Mouse (Mus musculus) midbrain, postnatal 0 days (tissue): ENCODE data around the gene Prph2. TPM values are rescaled to one million over a fixed set of nuclear protein-coding genes. Genes with fewer than 3 reads are reported as not detected.
A peak's percentile ranks its signal among the peaks of the same experiment; 100 is the strongest.

Experiments
- ATAC-seq: fragments of 200-750 bp; cut with Nextera tagmentation; 2 replicates; pipeline ENCODE4 v1.8.0; 2017; ENCODE audit warnings: moderate number of reproducible peaks, mild to moderate bottlenecking, moderate TSS enrichment, moderate library complexity; ENCODE audit not compliant: low FRiP score
- DNase-seq: peaks from one replicate; pipeline ENCODE4 v3.0.0-alpha.2; 2015; ENCODE audit warnings: low spot score
- H3K27ac ChIP-seq: fragments of 300-500 bp; sonication (generic); 2 replicates; pipeline ENCODE4 v1.5.1; 2014; ENCODE audit warnings: low read depth, mild to moderate bottlenecking, low read length, mixed read lengths
- H3K27me3 ChIP-seq: fragments of 300-500 bp; sonication (generic); 2 replicates; pipeline ENCODE4 v1.6.1; 2014; ENCODE audit warnings: low read length, control low read depth, mixed read lengths; ENCODE audit not compliant: insufficient read depth
- H3K36me3 ChIP-seq: fragments of 300-500 bp; sonication (generic); 2 replicates; pipeline ENCODE4 v1.6.1; 2014; ENCODE audit warnings: low read length, control low read depth, mixed read lengths; ENCODE audit not compliant: insufficient read depth
- H3K4me1 ChIP-seq: fragments of 300-500 bp; sonication (generic); 2 replicates; pipeline ENCODE4 v1.6.1; 2014; ENCODE audit warnings: mild to moderate bottlenecking, control low read depth, antibody characterized with exemption, low read length, mixed read lengths; ENCODE audit not compliant: insufficient read depth
- H3K4me2 ChIP-seq: fragments of 300-500 bp; sonication (generic); 2 replicates; pipeline ENCODE4 v1.6.1; 2014; ENCODE audit warnings: low read depth, mild to moderate bottlenecking, low read length, mixed read lengths; ENCODE audit not compliant: poor library complexity, severe bottlenecking
- H3K4me3 ChIP-seq: fragments of 300-500 bp; sonication (generic); 2 replicates; pipeline ENCODE4 v1.5.1; 2014; ENCODE audit warnings: low read depth, mild to moderate bottlenecking, low read length, moderate library complexity
- H3K9ac ChIP-seq: fragments of 300-500 bp; sonication (generic); replicated peaks from 2 replicates; pipeline ENCODE4 v1.6.1; 2014; ENCODE audit warnings: mild to moderate bottlenecking, low read length, moderate library complexity, mixed read lengths; ENCODE audit not compliant: poor library complexity, severe bottlenecking
- H3K9me3 ChIP-seq: fragments of 300-500 bp; sonication (generic); 2 replicates; pipeline ENCODE4 v1.6.1; 2016; ENCODE audit warnings: low read length, control low read depth
- CTCF ChIP-seq: IDR thresholded peaks from 2 replicates; pipeline ENCODE4 v1.5.1; 2016; ENCODE audit warnings: antibody characterized with exemption, mild to moderate bottlenecking
- WGBS: fragments of 180-500 bp; shearing (Covaris S2); extraction: QIAGEN DNeasy Blood & Tissue Kit; methylation state at CpG from one replicate; pipeline ENCODE4 v1.1.7; 2014; 5-methylcytosine and 5-hydroxymethylcytosine counted together
- polyA plus RNA-seq: library from polyadenylated mRNA; unstranded; fragments of >200 nt; fragmentation: Nextera tagmentation; extraction: Ambion mirVana; gene quantifications from 2 replicates; pipeline ENCODE4 v1.2.1, GENCODE M21; 2015
- total RNA-seq: library from RNA; depleted of rRNA; stranded (reverse); fragments of >200 nt; gene quantifications from 2 replicates; pipeline ENCODE4 v1.2.3, GENCODE M21; 2014

Prph2 gene
- total and polyA plus RNA-seq, 2 experiments from 2014 or later, result not detected

DNA sequence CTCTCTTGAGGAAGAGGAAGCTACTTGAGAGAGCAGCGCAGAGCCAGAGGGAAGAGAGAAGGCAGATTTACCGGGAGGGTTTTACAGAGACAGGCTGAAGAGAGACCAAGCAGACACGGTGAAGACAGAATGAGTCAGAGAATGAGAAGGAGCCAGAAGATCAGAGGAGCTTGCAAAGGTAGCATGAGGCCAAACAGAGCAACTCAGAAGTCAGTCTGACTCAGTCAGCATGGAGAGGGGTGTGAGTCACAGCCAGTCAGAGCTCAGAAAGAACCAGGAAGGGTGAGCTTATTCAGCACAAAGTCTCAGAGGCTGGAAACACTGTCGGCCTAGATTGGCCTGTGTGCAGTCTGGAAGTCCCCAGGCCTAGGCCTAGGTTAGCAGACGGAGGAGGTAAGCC, 22.7 kb downstream of the Prph2 start:
- H3K9ac ChIP-seq, result no peak overlapping the region
- no peak for TF ChIP-seq CTCF
- no peak for DNase-seq
- H3K27ac ChIP-seq, result no peak overlapping the region
- no peak overlapping the region for H3K4me3 ChIP-seq
- no peak overlapping the region for H3K4me2 ChIP-seq
- H3K27me3 ChIP-seq, result no peaks in the 10 kb centered on the region
- H3K36me3 ChIP-seq, result peaks cover 82% of the 10 kb centered on the region
- H3K4me1 ChIP-seq, result no peaks in the 10 kb centered on the region
- 93% methylated on average over 5 of the region's 5 CpGs for WGBS
- no peaks in the 10 kb centered on the region for H3K9me3 ChIP-seq
- ATAC-seq, result no peak

DNA sequence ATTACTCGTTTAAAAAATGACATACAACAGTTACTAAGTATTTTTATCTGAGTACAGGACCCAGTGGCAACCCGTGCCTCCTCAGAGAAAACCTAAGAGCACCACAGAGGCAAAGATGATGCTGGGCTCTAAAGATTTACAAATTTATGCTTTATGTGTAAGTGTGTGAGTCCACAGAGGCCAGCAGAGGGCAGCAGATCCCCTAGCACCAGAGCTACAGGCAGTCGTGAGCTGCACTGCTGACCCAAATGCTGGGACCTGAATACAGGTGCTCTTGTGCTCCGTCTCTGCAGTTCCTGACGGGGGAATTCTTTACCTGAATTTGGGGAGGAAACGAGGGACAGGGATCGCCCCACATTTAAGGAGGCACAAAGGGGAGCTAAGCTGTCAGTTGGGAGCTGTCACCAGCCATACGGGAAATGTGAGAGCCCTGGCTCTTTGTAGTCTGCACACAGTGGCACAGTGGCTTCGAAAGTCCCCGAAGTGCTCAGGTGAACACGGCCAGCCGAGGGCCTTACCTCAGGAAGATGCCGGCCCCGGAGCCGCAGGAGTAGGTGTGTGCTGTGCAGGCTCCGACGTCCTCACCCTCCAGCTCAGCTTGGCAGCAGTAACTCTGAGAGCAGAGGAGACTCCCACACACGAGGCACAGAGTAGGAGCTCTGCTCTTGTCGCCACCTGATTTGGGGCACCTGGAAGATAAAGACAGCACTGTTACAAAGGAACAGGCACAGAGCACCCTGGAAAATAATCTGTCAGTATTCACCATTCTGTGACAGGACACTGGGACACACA, 23.5 kb downstream of the Prph2 start:
- Histone ChIP-seq H3K4me3 (no peak overlapping the region), H3K9me3 (no peaks in the 10 kb centered on the region), H3K4me2 (no peak overlapping the region), H3K27ac (no peak overlapping the region), H3K36me3 (peaks cover 83% of the 10 kb centered on the region), H3K27me3 (no peaks in the 10 kb centered on the region), H3K4me1 (no peaks in the 10 kb centered on the region), H3K9ac (no peak overlapping the region)
- TF ChIP-seq CTCF, result peak; percentile 87
- DNase-seq, result peak; percentile 69
- WGBS, result 81% methylated on average over 19 of the region's 19 CpGs
- peak; percentile 47; the same call in 1 of the 2 replicates for ATAC-seq

DNA sequence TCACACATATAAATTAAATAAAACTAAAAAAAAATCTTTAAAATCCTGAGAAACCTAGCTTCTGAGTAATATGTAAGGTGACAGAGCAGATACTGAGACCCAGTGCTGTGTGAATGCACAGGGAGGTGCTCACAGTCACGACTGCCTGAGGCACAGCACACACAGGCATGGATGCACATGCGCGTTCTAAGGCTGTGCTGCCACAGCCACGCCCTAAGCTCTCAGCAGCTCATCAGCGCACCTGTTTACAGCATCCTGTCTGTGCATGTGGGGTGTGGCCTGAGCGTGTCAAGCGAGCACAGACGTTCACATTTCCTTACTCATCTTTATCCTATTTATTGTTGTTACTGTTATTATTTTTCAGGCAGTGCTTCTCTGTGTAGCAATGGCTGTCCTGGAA, 30.2 kb downstream of the Prph2 start:
- WGBS, result 96% methylated on average over 8 of the region's 8 CpGs
- H3K4me3 ChIP-seq, result no peak overlapping the region

DNA sequence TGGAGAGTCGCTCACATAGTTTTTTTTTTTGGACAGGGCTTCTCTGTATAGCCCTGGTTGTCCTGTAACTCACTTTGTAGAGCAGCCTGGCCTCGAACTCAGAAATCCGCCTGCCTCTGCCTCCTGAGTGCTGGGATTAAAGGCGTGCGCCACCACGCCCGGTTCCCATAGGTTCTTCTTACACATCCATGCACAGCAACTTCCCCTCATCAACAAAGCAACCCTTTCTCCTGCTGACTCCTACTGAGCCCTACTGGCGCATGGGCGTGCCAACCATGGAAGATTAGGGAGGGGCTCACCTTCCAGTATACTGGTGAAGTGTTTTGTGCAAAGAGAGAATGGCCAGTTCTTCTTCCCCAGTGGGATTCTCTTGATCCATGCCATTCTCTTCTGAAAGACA, 32.2 kb downstream of the Prph2 start:
- TF ChIP-seq CTCF, result no peak
- H3K9me3 ChIP-seq, result no peaks in the 10 kb centered on the region
- no peak overlapping the region for H3K27ac ChIP-seq
- no peak overlapping the region for H3K9ac ChIP-seq
- no peak overlapping the region for H3K4me3 ChIP-seq
- no peaks in the 10 kb centered on the region for H3K4me1 ChIP-seq
- H3K36me3 ChIP-seq, result peaks cover 89% of the 10 kb centered on the region
- H3K27me3 ChIP-seq, result no peaks in the 10 kb centered on the region
- DNase-seq (no peak), ATAC-seq (no peak)
- WGBS, result 98% methylated on average over 9 of the region's 9 CpGs
- H3K4me2 ChIP-seq, result no peak overlapping the region

More for the DNA sequence above, 30.2 kb downstream of the Prph2 start:
- Histone ChIP-seq H3K27ac (no peak overlapping the region), H3K36me3 (peaks cover 90% of the 10 kb centered on the region), H3K9me3 (no peaks in the 10 kb centered on the region), H3K4me2 (no peak overlapping the region), H3K4me1 (no peaks in the 10 kb centered on the region), H3K27me3 (no peaks in the 10 kb centered on the region), H3K9ac (no peak overlapping the region)
- no peak for ATAC-seq
- DNase-seq, result no peak
- no peak for TF ChIP-seq CTCF

DNA sequence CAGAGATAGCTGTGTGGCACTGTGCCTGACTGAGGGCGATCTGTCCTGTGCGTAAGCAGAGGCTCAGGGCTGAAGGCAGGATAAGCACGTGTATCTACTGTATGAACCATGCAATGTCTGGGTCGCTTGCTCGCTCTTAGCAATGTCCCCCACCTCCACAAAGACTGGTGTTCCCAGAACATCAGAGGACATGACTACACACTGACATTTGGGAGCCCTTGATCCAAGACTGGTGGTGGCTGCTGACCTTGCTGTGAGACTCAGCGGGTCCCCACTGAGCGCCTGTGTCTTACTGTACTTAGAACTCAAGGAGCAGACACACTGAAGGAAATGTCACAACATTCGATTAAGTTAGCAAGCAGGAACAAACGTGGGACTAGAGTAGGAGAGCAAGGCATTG, 36.0 kb downstream of the Prph2 start:
- Histone ChIP-seq H3K9ac (no peak overlapping the region), H3K27me3 (no peaks in the 10 kb centered on the region), H3K4me3 (no peak overlapping the region), H3K4me1 (no peaks in the 10 kb centered on the region), H3K27ac (no peak overlapping the region), H3K36me3 (peaks cover 71% of the 10 kb centered on the region), H3K9me3 (no peaks in the 10 kb centered on the region), H3K4me2 (no peak overlapping the region)
- ATAC-seq, result no peak
- TF ChIP-seq CTCF, result no peak
- no peak for DNase-seq
- WGBS, result 95% methylated on average over 9 of the region's 9 CpGs

- no peaks in the 10 kb centered on the region for H3K27me3 ChIP-seq
- H3K27ac ChIP-seq, result no peak overlapping the region
- peaks cover 82% of the 10 kb centered on the region for H3K36me3 ChIP-seq
- DNase-seq, result no peak
- no peak overlapping the region for H3K9ac ChIP-seq
- WGBS, result 94% methylated on average over 2 of the region's 2 CpGs
- peak; percentile 31; the same call in 1 of the 2 replicates for TF ChIP-seq CTCF
- no peak overlapping the region for H3K4me2 ChIP-seq
- H3K4me1 ChIP-seq, result no peaks in the 10 kb centered on the region
- H3K9me3 ChIP-seq, result no peaks in the 10 kb centered on the region
- H3K4me3 ChIP-seq, result no peak overlapping the region
- ATAC-seq, result no peak
Measured at GRCm38 (mm10) chr17:46958045-46958444, 47.8 kb downstream of the Prph2 start.
